Mouse (Mus musculus) spleen, postnatal 0 days (tissue): ENCODE data around the gene Sh3tc1. TPM values are rescaled to one million over a fixed set of nuclear protein-coding genes. Genes with fewer than 3 reads are reported as not detected.

Source experiments
- polyA plus RNA-seq: library from polyadenylated mRNA; unstranded; fragments of >200 nt; fragmentation: Nextera tagmentation; extraction: Ambion mirVana; gene quantifications from 2 replicates; pipeline ENCODE4 v1.2.1, GENCODE M21; 2015

Sh3tc1 gene
- polyA plus RNA-seq: 3.1 and 4.6 TPM in 2 replicates

DNA sequence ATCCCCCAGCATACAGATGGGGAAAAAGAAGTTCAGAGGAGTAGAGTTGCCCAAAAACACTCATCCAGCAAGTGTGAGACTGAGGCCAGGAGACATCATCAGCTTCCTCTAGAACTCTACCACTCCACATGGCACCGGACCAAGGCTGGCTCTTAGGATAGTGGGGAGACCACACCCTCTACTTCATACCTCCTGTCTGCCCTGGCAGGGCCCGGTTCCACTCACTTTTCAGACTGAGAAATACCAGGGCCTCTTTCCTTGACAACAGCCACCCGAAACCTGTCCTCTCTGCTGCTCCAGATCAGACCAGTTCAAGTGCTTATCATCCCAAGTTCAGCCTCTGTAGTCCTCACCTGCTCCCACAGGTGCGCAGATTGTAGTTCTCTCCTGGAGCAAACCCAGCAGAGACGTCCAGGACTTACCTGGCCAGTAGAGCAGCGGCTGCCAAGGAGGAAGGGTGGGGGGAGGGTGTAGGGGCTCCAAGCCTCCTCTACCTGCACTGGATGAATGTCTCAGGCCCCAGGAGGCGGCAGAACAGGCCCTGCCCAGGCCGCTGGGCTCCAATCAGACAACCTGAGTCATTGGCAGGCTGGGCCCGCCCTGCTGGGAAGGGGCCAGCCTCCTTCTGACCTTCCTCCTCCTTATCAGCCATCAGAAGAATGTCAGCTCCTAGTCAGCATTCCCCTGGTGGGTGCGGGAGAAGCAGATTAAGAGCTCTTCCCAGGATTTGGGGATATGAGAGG lies at the start of gene Sh3tc1:
Sh3tc1 (minus strand) TSS at position 452 of the 743 bp plus-strand sequence.

DNA sequence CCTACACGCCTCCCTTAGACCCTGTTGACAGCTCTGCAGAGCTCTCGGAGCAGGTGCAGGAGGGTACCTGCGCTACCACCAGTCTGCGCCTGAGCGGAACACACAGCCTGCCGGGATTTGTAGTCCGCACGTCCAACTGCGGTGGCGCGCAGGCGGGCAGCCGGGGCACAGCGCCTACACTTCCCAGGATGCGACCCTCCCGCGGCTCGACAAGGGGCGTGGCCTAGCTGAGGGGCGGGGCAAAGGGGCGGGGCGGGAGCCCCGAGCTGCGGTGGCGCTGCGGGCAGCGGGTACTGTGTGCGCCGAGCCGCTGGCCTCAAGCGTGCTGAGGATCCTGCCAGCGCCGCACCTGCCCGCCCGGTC lies 17.8 kb upstream of the Sh3tc1 start, which contains the start of gene Ablim2:
Ablim2 (plus strand) TSS at position 242 of the 363 bp plus-strand sequence.

DNA sequence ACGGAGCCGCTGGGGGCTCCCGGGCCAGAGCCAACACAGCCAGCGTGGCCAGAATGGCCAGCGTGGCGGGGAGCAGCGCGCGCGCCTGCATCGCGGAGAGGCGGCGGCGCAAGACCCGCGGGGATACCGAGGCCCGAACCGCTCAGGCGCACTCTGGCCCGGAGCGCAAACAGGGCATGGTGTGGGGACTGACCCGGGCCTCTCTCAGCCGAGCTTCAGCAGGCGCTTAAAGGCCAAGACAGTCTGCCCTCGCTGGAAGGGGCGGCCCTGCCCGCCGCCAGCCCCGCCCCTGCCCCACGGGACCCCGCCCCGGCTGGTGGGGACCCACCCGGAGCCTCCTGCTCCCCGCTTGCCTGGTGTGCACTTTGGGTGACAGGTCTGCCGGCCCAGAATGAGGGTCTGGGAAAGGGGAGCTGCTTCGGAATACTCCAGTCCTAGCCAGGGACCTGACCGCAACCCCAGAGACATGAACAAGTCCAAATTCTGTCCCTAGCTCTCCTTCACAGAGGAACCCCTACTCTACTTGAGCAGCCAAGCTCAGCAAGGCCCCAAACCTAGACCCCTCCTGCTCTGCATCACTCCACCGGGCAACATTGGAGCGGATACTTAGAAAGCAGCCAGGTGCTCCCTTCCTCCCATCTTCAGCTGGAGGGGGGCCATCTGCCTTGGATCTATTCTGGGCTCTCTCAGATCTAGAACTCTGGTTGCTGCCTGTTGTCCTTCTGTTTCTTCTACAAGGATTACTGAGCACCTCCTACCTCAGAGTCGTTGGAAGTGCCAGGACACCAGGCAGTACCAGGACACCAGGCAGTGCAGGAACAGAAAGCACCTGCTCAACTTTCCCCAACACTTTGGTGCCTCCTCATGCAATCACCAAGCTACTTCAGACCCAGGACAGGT lies 60.3 kb downstream of the Sh3tc1 start, which contains the start of gene Htra3:
Htra3 (minus strand) TSS at position 527 of the 900 bp plus-strand sequence.

Other genes with a start within 250 kb of the Sh3tc1 start
- gene Cpz, start 214.3 kb downstream of the Sh3tc1 start, polyA plus RNA-seq: 2.0 and 3.3 TPM in 2 replicates
- 3.6 and 4.5 TPM in 2 replicates for gene Trmt44, start 164.9 kb downstream of the Sh3tc1 start, polyA plus RNA-seq
- gene Acox3, start 156.9 kb downstream of the Sh3tc1 start, polyA plus RNA-seq: 8.4 and 11.1 TPM in 2 replicates
- gene Htra3, start 60.2 kb downstream of the Sh3tc1 start, polyA plus RNA-seq: 20.8 and 29.6 TPM in 2 replicates
- gene Ablim2, start 17.9 kb upstream of the Sh3tc1 start, polyA plus RNA-seq: 0.40 and 0.43 TPM in 2 replicates
- 3.8 and 5.6 TPM in 2 replicates for gene Afap1, start 153.3 kb upstream of the Sh3tc1 start, polyA plus RNA-seq